Mouse (Mus musculus) heart, embryonic 14.5 days (tissue): Measurements from ENCODE around the gene Atg4b. TPM values are rescaled to one million over a fixed set of nuclear protein-coding genes. Genes with fewer than 3 reads are reported as not detected.
A peak's percentile ranks its signal among the peaks of the same experiment; 100 is the strongest.

ENCODE experiments used
- ATAC-seq: fragments of 200-750 bp; cut with Nextera tagmentation; 2 replicates; pipeline ENCODE4 v1.8.0; 2017; ENCODE audit warnings: low read depth, moderate TSS enrichment; ENCODE audit not compliant: insufficient number of reproducible peaks, insufficient read depth, low FRiP score
- H3K27ac ChIP-seq, 2 experiments: fragments of 200-500 bp in 1 of 2; fragments of 300-500 bp in 1 of 2; sonication (generic) in 1 of 2; replicated peaks in 1 of 2; 2 replicates each; pipeline ENCODE4 v1.5.1; 2012 to 2014; ENCODE audit warnings: low read depth in 2 of 2, low read length in 2 of 2, control low read depth in 1 of 2, mild to moderate bottlenecking in 1 of 2, mixed read lengths in 1 of 2; ENCODE audit not compliant: control insufficient read depth in 1 of 2, insufficient read depth in 1 of 2
- H3K27me3 ChIP-seq: fragments of 300-500 bp; sonication (generic); 2 replicates; pipeline ENCODE4 v1.6.1; 2014; ENCODE audit warnings: mild to moderate bottlenecking, low read length, control low read depth; ENCODE audit not compliant: control insufficient read depth, insufficient read depth
- H3K36me3 ChIP-seq: fragments of 300-500 bp; sonication (generic); 2 replicates; pipeline ENCODE4 v1.6.1; 2014; ENCODE audit warnings: mild to moderate bottlenecking, control low read depth, low read length, mixed read lengths; ENCODE audit not compliant: control insufficient read depth, insufficient read depth
- H3K4me1 ChIP-seq, 2 experiments: fragments of 200-500 bp in 1 of 2; fragments of 300-500 bp in 1 of 2; sonication (generic) in 1 of 2; 2 replicates each; pipeline ENCODE4 v1.6.1; 2012 to 2014; ENCODE audit warnings: low read length in 2 of 2, control low read depth in 1 of 2, mixed read lengths in 1 of 2; ENCODE audit not compliant: control insufficient read depth in 2 of 2, insufficient read depth in 2 of 2
- H3K4me2 ChIP-seq: fragments of 300-500 bp; sonication (generic); 2 replicates; pipeline ENCODE4 v1.6.1; 2014; ENCODE audit warnings: mild to moderate bottlenecking, low read length
- H3K4me3 ChIP-seq, 2 experiments: fragments of 200-500 bp in 1 of 2; fragments of 300-500 bp in 1 of 2; sonication (generic) in 1 of 2; 2 replicates each; pipeline ENCODE4 v1.5.1; 2012 to 2014; ENCODE audit warnings: low read length in 2 of 2, mild to moderate bottlenecking in 2 of 2, control low read depth in 1 of 2, low read depth in 1 of 2, moderate library complexity in 1 of 2; ENCODE audit not compliant: control insufficient read depth in 1 of 2, insufficient read depth in 1 of 2
- H3K9ac ChIP-seq: fragments of 300-500 bp; sonication (generic); 2 replicates; pipeline ENCODE4 v1.6.1; 2014; ENCODE audit warnings: mild to moderate bottlenecking, low read length
- H3K9me3 ChIP-seq: fragments of 300-500 bp; sonication (generic); 2 replicates; pipeline ENCODE4 v1.6.1; 2016; ENCODE audit warnings: low read length, control low read depth; ENCODE audit not compliant: control insufficient read depth
- WGBS: fragments of 180-500 bp; shearing (Covaris S2); extraction: QIAGEN DNeasy Blood & Tissue Kit; methylation state at CpG from one replicate; pipeline ENCODE4 v1.1.7; 2014; 5-methylcytosine and 5-hydroxymethylcytosine counted together
- polyA plus RNA-seq: library from polyadenylated mRNA; unstranded; fragments of >200 nt; fragmentation: Nextera tagmentation; extraction: Ambion mirVana; gene quantifications from 2 replicates; pipeline ENCODE4 v1.2.1, GENCODE M21; 2014

Atg4b gene
- polyA plus RNA-seq, 1 experiment from 2014 or later = 63.5 TPM

DNA sequence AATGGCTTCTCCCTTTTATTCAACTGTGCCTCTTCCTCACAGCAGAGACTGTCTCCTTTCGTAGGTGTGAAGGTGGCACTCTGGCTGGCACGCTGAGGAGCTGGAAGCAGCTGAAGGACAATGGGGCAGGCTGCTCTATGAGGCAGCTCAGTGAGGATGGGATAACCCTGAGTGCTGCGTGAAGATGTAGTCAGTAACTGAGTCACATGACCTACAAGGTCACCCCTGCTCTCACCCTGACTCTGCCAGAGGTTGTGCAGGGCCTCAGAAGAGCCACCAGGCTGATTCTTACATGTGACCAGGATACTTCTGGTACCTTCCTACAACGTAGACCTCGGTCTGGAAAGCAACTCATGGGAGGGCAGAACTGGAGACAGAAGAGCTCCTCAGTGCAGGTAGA is 25.6 kb upstream of the Atg4b start:
- H3K36me3 ChIP-seq = peaks cover 22% of the 10 kb centered on the region
- H3K4me3 ChIP-seq = no peak overlapping the region
- 64% methylated on average over 5 of the region's 5 CpGs for WGBS
- no peaks in the 10 kb centered on the region for H3K9me3 ChIP-seq
- H3K27me3 ChIP-seq = no peaks in the 10 kb centered on the region
- ATAC-seq = no peak
- no peak overlapping the region for H3K27ac ChIP-seq
- no peak overlapping the region for H3K9ac ChIP-seq
- no peak overlapping the region for H3K4me2 ChIP-seq
- H3K4me1 ChIP-seq = peaks cover 9 to 10% of the 10 kb centered on the region in 2 experiments

DNA sequence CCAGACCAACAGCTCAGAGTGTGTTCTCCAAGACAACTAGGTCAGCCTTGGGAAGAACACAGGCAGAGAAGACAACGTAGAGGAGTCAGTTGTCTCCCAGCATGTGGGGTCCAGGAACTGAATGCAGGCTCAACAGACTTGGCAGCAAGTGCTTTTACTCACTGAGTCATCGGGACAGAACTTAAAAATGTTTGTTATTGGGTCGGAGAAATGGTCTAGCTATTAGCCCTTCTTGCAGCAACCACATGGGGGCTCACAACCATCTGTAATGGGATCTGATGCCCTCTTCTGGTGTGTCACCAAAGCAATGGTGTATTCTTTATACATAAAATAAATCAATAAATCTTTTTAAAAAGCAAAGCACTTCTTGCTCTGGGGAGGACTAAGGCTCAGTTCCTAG is 25.2 kb upstream of the Atg4b start:
- ATAC-seq = no peak
- Histone ChIP-seq H3K4me2 (no peak overlapping the region), H3K27ac (no peak overlapping the region), H3K9ac (no peak overlapping the region), H3K36me3 (peaks cover 19% of the 10 kb centered on the region), H3K9me3 (no peaks in the 10 kb centered on the region), H3K4me3 (no peak overlapping the region), H3K4me1 (peaks cover 8 to 10% of the 10 kb centered on the region in 2 experiments), H3K27me3 (no peaks in the 10 kb centered on the region)
- 77% methylated on average over 3 of the region's 3 CpGs for WGBS

DNA sequence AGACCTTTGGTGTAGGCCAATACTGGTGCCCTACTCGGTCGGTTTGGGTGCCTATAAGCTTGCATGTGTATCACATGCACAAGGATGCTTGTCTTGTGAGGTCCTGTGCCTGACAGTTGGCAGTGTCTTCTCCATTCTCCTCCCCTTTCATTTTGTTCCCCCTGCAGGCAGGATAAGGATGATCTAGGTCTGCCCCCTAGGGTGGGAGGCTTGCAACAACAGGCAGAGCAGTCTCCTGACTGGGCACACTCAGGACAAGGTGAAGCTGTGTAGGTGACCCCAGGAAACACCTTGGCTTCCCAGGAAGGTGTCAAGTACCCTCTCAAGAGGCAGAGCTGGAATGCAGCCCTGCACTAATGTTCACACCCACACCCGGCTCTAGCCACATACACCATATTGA is 24.3 kb upstream of the Atg4b start:
- no peak overlapping the region for H3K4me3 ChIP-seq
- peak; percentile 27; the same call in 1 of the 2 replicates for ATAC-seq
- 53% methylated on average over 3 of the region's 3 CpGs for WGBS
- no peaks in the 10 kb centered on the region for H3K9me3 ChIP-seq
- no peaks in the 10 kb centered on the region for H3K27me3 ChIP-seq
- no peak overlapping the region for H3K27ac ChIP-seq
- H3K9ac ChIP-seq = no peak overlapping the region
- peaks cover 11 to 13% of the 10 kb centered on the region in 2 experiments for H3K4me1 ChIP-seq
- peaks cover 14% of the 10 kb centered on the region for H3K36me3 ChIP-seq
- no peak overlapping the region for H3K4me2 ChIP-seq

DNA sequence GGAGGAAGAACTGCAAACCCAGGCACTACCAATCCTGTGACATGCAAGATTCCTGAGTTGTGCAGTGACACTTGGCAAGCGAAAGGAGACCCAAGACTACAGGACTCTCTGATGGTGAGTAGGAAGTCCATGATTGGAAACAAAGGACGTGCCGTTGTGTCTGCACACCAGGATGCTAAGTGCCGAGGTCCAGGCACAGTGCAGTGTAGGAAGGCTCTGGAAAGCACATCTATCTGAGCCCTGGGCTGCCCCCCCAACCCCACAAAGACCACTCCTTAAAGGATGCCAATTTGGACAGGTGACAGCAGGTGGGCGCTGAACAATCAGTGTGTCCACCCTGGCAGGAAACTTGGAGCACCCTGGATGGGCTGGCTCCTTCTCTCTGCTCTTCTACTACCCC is 20.2 kb upstream of the Atg4b start:
- no peak; the same call in 1 of the 2 replicates for ATAC-seq
- Histone ChIP-seq H3K9ac (peak overlapping the region; percentile 25), H3K36me3 (no peaks in the 10 kb centered on the region), H3K27ac (0 out of 4 replicates have a peak overlapping the region, but pooled peaks of 1 of the 2 experiments have one; percentile 10), H3K27me3 (no peaks in the 10 kb centered on the region), H3K4me1 (peaks cover 6 to 10% of the 10 kb centered on the region in 2 experiments; a peak in 3 of 4 replicates), H3K4me3 (peak overlapping the region in 1 of 2 experiments; percentile 17; a peak in 1 of 4 replicates), H3K9me3 (no peaks in the 10 kb centered on the region), H3K4me2 (peak overlapping the region; percentile 51)
- 82% methylated on average over 5 of the region's 5 CpGs for WGBS

DNA sequence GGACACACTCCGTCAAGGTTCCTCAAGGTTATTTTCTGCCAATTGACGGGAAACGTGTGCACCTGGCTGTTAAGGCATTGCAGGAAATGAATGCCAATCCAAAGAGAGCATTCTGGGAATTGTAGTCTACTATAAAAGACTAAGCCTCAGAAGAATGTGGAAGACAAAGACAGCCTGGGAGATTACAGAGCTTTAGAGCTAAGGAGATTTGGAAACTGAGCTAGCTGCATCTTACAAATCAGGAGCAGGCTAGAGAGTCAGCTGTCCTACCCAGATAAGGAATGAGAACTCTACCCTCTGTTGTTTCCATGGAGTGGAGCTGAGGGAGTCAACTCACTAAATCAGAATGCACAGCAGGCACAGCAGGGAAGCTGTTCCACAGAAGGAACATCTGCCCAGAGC is 19.4 kb upstream of the Atg4b start:
- Histone ChIP-seq H3K4me2 (peak overlapping the region; percentile 51), H3K4me3 (peak overlapping the region in 1 of 2 experiments; percentile 17; a peak in 2 of 4 replicates), H3K4me1 (peaks cover 6 to 10% of the 10 kb centered on the region in 2 experiments; a peak in 3 of 4 replicates), H3K9ac (no peak overlapping the region), H3K36me3 (no peaks in the 10 kb centered on the region), H3K27me3 (no peaks in the 10 kb centered on the region), H3K9me3 (no peaks in the 10 kb centered on the region), H3K27ac (peak overlapping the region; percentile 50 to 51; a peak in 3 of 4 replicates)
- WGBS = 8% methylated on average over 3 of the region's 3 CpGs
- ATAC-seq = no peak

DNA sequence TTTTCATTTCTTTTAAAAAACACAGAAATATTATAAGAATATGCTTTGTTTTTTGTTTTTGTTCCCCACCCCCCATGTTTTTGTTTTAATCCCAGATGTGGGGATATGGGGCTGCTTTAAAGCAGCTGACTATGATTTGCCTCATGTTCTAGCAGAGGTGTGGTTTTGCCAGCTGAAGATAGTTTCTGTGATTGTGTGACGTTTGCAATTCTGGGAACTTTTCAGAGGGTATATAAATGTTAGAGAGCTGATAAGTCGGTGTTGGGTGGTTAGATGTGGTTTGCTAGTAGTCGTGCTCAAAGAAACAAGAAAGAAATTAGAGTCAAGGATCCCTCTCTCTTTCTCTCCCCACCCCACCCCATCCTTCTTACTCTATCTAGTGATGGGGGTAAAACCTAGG is 15.4 kb upstream of the Atg4b start:
- no peaks in the 10 kb centered on the region for H3K9me3 ChIP-seq
- H3K4me3 ChIP-seq = no peak overlapping the region
- H3K27me3 ChIP-seq = no peaks in the 10 kb centered on the region
- peaks cover 5 to 14% of the 10 kb centered on the region in 2 experiments; a peak in 3 of 4 replicates for H3K4me1 ChIP-seq
- WGBS = 84% methylated on average over 3 of the region's 3 CpGs
- no peak overlapping the region for H3K4me2 ChIP-seq
- H3K27ac ChIP-seq = no peak overlapping the region
- no peak for ATAC-seq
- H3K9ac ChIP-seq = no peak overlapping the region
- no peaks in the 10 kb centered on the region for H3K36me3 ChIP-seq

DNA sequence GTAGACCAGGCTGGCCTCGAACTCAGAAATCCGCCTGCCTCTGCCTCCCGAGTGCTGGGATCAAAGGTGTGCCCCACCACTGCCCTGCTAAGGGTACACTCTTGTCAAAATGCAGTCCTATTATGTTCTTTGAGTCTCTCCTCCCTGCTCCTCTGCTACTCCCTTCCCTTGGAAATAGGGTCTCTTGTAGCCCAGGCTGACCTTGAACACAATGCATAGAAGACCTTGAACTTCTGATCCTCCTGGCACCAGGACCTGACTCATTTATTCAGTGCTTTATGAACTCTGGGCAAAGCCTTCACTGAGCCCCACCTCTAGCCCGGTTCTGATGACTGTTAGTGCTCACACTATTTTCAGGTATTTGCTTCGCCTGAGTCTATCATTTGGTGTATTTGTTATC is 13.6 kb upstream of the Atg4b start:
- H3K9me3 ChIP-seq = no peaks in the 10 kb centered on the region
- H3K27ac ChIP-seq = no peak overlapping the region
- no peak overlapping the region for H3K4me2 ChIP-seq
- WGBS = 91% methylated on average over 5 of the region's 5 CpGs
- no peaks in the 10 kb centered on the region for H3K36me3 ChIP-seq
- no peak for ATAC-seq
- H3K9ac ChIP-seq = no peak overlapping the region
- H3K4me3 ChIP-seq = no peak overlapping the region
- H3K4me1 ChIP-seq = peaks cover 6 to 16% of the 10 kb centered on the region in 2 experiments
- H3K27me3 ChIP-seq = no peaks in the 10 kb centered on the region

DNA sequence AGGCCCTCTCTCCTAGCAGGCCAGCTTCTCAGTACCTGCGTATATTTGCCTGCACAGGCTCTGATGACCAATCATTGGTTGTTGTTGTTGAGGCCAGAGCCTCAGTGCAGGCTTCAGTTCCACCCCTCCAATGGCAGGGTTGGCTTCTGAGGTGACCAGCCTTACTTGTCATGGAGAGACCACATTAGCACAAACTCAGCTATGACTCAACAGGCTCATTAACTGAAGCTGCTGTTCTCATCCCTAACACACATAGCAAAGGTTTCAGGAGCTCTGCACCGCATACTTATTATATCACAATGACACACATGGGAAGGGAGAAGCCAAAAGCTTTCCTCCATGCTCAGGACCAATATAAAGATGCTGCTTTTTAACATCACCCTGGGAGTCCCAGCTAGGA is 10.6 kb upstream of the Atg4b start:
- 84% methylated on average over 2 of the region's 2 CpGs for WGBS
- H3K4me3 ChIP-seq = no peak overlapping the region
- no peaks in the 10 kb centered on the region for H3K9me3 ChIP-seq
- no peak for ATAC-seq
- H3K4me2 ChIP-seq = no peak overlapping the region
- 0 out of 2 replicates have a peak, but pooled peaks cover 4% of the 10 kb centered on the region for H3K36me3 ChIP-seq
- H3K9ac ChIP-seq = no peak overlapping the region
- no peak overlapping the region for H3K27ac ChIP-seq
- no peaks in the 10 kb centered on the region for H3K27me3 ChIP-seq
- peaks cover 6 to 17% of the 10 kb centered on the region in 2 experiments for H3K4me1 ChIP-seq
